Comparison of ENCODE assay signal across 7 mouse cellular contexts in genomic region chr2:3799767-3800554, GRCm38 (mm10).
DNase-seq lines count a peak whose midpoint lies in the region.

No protein-coding gene starts in this region.

- no peaks in the 10 kb centered on the region for H3K9me3 ChIP-seq in erythroblast, embryonic 14.5 days (ENCODE audit: control insufficient read depth, low read length)
- H3K9me3 ChIP-seq in hindbrain, embryonic 10.5 days = no peaks in the 10 kb centered on the region

- peak overlapping the region; percentile 9; the same call in 1 of the 2 replicates for H3K4me3 ChIP-seq in brown adipose tissue, adult 24 weeks (ENCODE audit: insufficient read depth, low read depth, low read length)
- peak overlapping the region; percentile 30 for H3K4me3 ChIP-seq in erythroblast, embryonic 14.5 days (replicated peaks)
- peak overlapping the region; percentile 45 for H3K4me3 ChIP-seq in hindbrain, embryonic 10.5 days

- DNase-seq in Muller cell, postnatal 12 days (ENCODE audit: inconsistent ontology term) = peak; percentile 64
- DNase-seq in hindbrain, embryonic 10.5 days (ENCODE audit: low spot score) = peak; percentile 49
- DNase-seq in layer of hippocampus, adult 9-10 months (ENCODE audit: low spot score) = peak; percentile 51
- DNase-seq in lung, postnatal 14 days = peak; percentile 44
- peak; percentile 79 for DNase-seq in retina, embryonic 14.5 days (ENCODE audit: low spot score)

- WGBS in hindbrain, embryonic 10.5 days = 16% methylated on average over 18 of the region's 18 CpGs

- H3K27ac ChIP-seq in brown adipose tissue, adult 24 weeks (replicated peaks; ENCODE audit: low read depth, low read length) = no peak overlapping the region
- no peak overlapping the region; the same call in 1 of the 2 replicates for H3K27ac ChIP-seq in hindbrain, embryonic 10.5 days

- no peaks in the 10 kb centered on the region for H3K36me3 ChIP-seq in erythroblast, embryonic 14.5 days (ENCODE audit: control insufficient read depth)
- H3K36me3 ChIP-seq in hindbrain, embryonic 10.5 days = no peaks in the 10 kb centered on the region

- H3K4me1 ChIP-seq in brown adipose tissue, adult 24 weeks (ENCODE audit: control insufficient read depth, insufficient read depth, insufficient read length, low read length) = no peaks in the 10 kb centered on the region
- H3K4me1 ChIP-seq in erythroblast, embryonic 14.5 days (ENCODE audit: control insufficient read depth) = peaks cover 2% of the 10 kb centered on the region; the same call in 1 of the 2 replicates
- peaks cover 8% of the 10 kb centered on the region; the same call in 1 of the 2 replicates for H3K4me1 ChIP-seq in hindbrain, embryonic 10.5 days (replicated peaks)

- no peaks in the 10 kb centered on the region for H3K27me3 ChIP-seq in erythroblast, embryonic 14.5 days (ENCODE audit: control insufficient read depth)
- H3K27me3 ChIP-seq in hindbrain, embryonic 10.5 days (ENCODE audit: insufficient read depth, poor library complexity, severe bottlenecking) = 0 out of 2 replicates have a peak, but pooled peaks cover 3% of the 10 kb centered on the region
